Mouse (Mus musculus): ENCODE results near the gene Wscd2. TPM values are rescaled to one million over a fixed set of nuclear protein-coding genes. Genes with fewer than 3 reads are reported as not detected.

Wscd2 gene
- polyA plus RNA-seq, 1 experiment from 2014 or later: 5.7 TPM

DNA sequence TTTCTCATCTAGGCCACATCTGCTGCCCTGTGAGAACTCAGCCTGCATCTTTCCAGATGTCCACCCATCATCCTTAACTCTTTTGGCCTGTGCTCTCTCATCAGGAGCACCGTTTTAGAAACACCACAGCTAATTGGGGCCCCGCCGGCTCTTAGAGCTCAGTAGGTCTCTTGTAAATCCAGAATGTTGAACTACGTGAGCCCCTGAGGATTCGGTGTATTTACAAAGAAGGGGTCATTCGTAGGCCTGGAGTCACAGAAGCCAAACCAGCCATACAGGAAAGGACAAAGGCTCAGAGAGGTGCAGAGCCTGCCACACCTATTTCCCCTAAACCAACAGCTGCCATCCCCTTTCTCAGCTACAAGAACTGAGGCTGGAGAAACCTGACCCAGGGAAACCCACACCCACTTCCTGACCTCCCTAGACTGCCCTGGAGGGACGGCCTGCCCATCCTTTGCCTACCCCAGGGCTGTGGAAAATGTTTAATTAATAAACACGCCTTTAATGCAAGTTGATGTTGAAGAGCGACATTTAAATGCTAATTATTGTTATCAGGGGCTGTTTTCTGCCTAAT lies 106.7 kb downstream of the Wscd2 start:
- no peaks in the 10 kb centered on the region for H3K27me3 ChIP-seq (ENCODE audit: control insufficient read depth, insufficient read depth, low read length)
- no peak for ATAC-seq (ENCODE audit: low FRiP score, low TSS enrichment)
- TF ChIP-seq CTCF (IDR thresholded peaks at IDR 0.05; ENCODE audit: low read depth) (no peak), EP300 (optimal IDR thresholded peaks at IDR 0.05) (no peak)
- DNase-seq (ENCODE audit: low spot score): no peak
- H3K4me1 ChIP-seq (replicated peaks; ENCODE audit: control insufficient read depth, insufficient read depth): no peaks in the 10 kb centered on the region
- H3K9me3 ChIP-seq (ENCODE audit: control insufficient read depth, low read length): no peaks in the 10 kb centered on the region
- no peak overlapping the region for H3K27ac ChIP-seq (replicated peaks)
- H3K36me3 ChIP-seq (ENCODE audit: control insufficient read depth, insufficient read depth, low read length): no peaks in the 10 kb centered on the region
- no peak overlapping the region for H3K4me2 ChIP-seq (replicated peaks; ENCODE audit: low read depth)
- no peak overlapping the region for H3K4me3 ChIP-seq (ENCODE audit: low read depth, low read length)
- no peak overlapping the region for H3K9ac ChIP-seq (ENCODE audit: low read length)
- WGBS: 51% methylated on average over 9 of the region's 9 CpGs

GRCm38 (mm10) chr5:113600181-113600580 lies 110.0 kb downstream of the Wscd2 start:
- Histone ChIP-seq H3K27ac (replicated peaks) (no peak overlapping the region), H3K4me1 (replicated peaks; ENCODE audit: control insufficient read depth, insufficient read depth) (no peaks in the 10 kb centered on the region), H3K4me2 (replicated peaks; ENCODE audit: low read depth) (no peak overlapping the region), H3K27me3 (ENCODE audit: control insufficient read depth, insufficient read depth, low read length) (no peaks in the 10 kb centered on the region), H3K9me3 (ENCODE audit: control insufficient read depth, low read length) (no peaks in the 10 kb centered on the region), H3K36me3 (ENCODE audit: control insufficient read depth, insufficient read depth, low read length) (no peaks in the 10 kb centered on the region), H3K4me3 (ENCODE audit: low read depth, low read length) (no peak overlapping the region), H3K9ac (ENCODE audit: low read length) (no peak overlapping the region)
- TF ChIP-seq CTCF (IDR thresholded peaks at IDR 0.05; ENCODE audit: low read depth) (no peak), EP300 (optimal IDR thresholded peaks at IDR 0.05) (no peak)
- WGBS: 71% methylated on average over 3 of the region's 3 CpGs
- no peak for ATAC-seq (ENCODE audit: low FRiP score, low TSS enrichment)
- no peak for DNase-seq (ENCODE audit: low spot score)

GRCm38 (mm10) chr5:113600803-113601202 lies 110.7 kb downstream of the Wscd2 start:
- 84% methylated on average over 4 of the region's 4 CpGs for WGBS
- Histone ChIP-seq H3K9me3 (ENCODE audit: control insufficient read depth, low read length) (no peaks in the 10 kb centered on the region), H3K4me1 (replicated peaks; ENCODE audit: control insufficient read depth, insufficient read depth) (no peaks in the 10 kb centered on the region), H3K4me2 (replicated peaks; ENCODE audit: low read depth) (no peak overlapping the region), H3K27ac (replicated peaks) (no peak overlapping the region), H3K4me3 (ENCODE audit: low read depth, low read length) (no peak overlapping the region), H3K27me3 (ENCODE audit: control insufficient read depth, insufficient read depth, low read length) (no peaks in the 10 kb centered on the region), H3K36me3 (ENCODE audit: control insufficient read depth, insufficient read depth, low read length) (no peaks in the 10 kb centered on the region), H3K9ac (ENCODE audit: low read length) (no peak overlapping the region)
- ATAC-seq (ENCODE audit: low FRiP score, low TSS enrichment) (no peak), DNase-seq (ENCODE audit: low spot score) (no peak)
- TF ChIP-seq CTCF (IDR thresholded peaks at IDR 0.05; ENCODE audit: low read depth) (no peak), EP300 (optimal IDR thresholded peaks at IDR 0.05) (no peak)

DNA sequence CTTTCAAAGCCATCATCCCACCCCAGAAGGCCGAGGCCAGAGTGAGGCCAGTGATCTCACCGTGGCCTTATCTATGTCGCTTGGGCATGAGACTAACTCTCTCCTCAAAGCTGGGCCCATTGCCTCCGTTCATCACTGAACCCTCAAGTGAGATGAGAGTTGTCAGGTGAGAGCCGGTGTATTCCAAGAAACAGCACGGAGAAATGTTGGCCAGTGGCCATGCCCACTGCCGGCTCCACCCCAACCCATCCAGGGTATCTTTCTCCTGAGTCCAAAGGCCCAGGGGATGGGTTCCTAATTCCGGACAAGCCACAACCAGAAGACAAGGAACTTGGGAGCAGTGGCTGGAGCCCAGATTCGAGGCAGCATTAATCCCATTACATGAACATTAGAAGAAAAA lies 113.3 kb downstream of the Wscd2 start:
- H3K4me3 ChIP-seq (ENCODE audit: low read depth, low read length): no peak overlapping the region
- ATAC-seq (ENCODE audit: low FRiP score, low TSS enrichment) (no peak), DNase-seq (ENCODE audit: low spot score) (no peak)
- no peaks in the 10 kb centered on the region for H3K27me3 ChIP-seq (ENCODE audit: control insufficient read depth, insufficient read depth, low read length)
- H3K27ac ChIP-seq (replicated peaks): no peak overlapping the region
- H3K9me3 ChIP-seq (ENCODE audit: control insufficient read depth, low read length): no peaks in the 10 kb centered on the region
- TF ChIP-seq CTCF (IDR thresholded peaks at IDR 0.05; ENCODE audit: low read depth) (no peak), EP300 (optimal IDR thresholded peaks at IDR 0.05) (no peak)
- H3K9ac ChIP-seq (ENCODE audit: low read length): no peak overlapping the region
- H3K4me1 ChIP-seq (replicated peaks; ENCODE audit: control insufficient read depth, insufficient read depth): no peaks in the 10 kb centered on the region
- H3K36me3 ChIP-seq (ENCODE audit: control insufficient read depth, insufficient read depth, low read length): no peaks in the 10 kb centered on the region
- no peak overlapping the region for H3K4me2 ChIP-seq (replicated peaks; ENCODE audit: low read depth)
- 73% methylated on average over 9 of the region's 9 CpGs for WGBS

- Histone ChIP-seq H3K9ac (ENCODE audit: low read length) (no peak overlapping the region), H3K4me2 (replicated peaks; ENCODE audit: low read depth) (no peak overlapping the region), H3K4me3 (ENCODE audit: low read depth, low read length) (no peak overlapping the region), H3K27me3 (ENCODE audit: control insufficient read depth, insufficient read depth, low read length) (no peaks in the 10 kb centered on the region), H3K36me3 (ENCODE audit: control insufficient read depth, insufficient read depth, low read length) (no peaks in the 10 kb centered on the region), H3K9me3 (ENCODE audit: control insufficient read depth, low read length) (no peaks in the 10 kb centered on the region), H3K4me1 (replicated peaks; ENCODE audit: control insufficient read depth, insufficient read depth) (no peaks in the 10 kb centered on the region), H3K27ac (replicated peaks) (no peak overlapping the region)
- WGBS: 55% methylated on average over 4 of the region's 4 CpGs
- DNase-seq (ENCODE audit: low spot score) (no peak), ATAC-seq (ENCODE audit: low FRiP score, low TSS enrichment) (no peak)
- TF ChIP-seq EP300 (optimal IDR thresholded peaks at IDR 0.05) (no peak), CTCF (IDR thresholded peaks at IDR 0.05; ENCODE audit: low read depth) (no peak)
Measured at GRCm38 (mm10) chr5:113604758-113605157, 114.6 kb downstream of the Wscd2 start.

DNA sequence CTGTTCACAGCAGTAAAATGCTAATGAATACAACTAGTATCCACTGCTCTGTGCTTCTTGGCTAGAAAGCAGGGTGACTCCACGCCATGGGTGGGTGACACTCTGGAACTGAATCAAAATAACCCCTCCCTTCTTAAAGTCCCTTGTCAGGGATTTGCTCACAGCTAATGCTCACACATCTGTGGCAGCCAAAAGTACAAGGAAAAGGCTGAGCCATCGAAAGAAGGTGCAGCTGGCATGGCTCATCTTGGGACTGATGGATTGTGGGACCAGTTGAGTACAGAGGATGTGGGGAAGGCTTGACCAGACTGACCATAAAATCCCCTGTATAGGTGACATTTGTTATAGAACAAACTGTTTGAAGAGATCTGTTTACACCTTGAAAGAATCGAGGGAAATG lies 116.0 kb downstream of the Wscd2 start:
- Histone ChIP-seq H3K27ac (replicated peaks) (no peak overlapping the region), H3K27me3 (ENCODE audit: control insufficient read depth, insufficient read depth, low read length) (no peaks in the 10 kb centered on the region), H3K4me1 (replicated peaks; ENCODE audit: control insufficient read depth, insufficient read depth) (no peaks in the 10 kb centered on the region), H3K4me3 (ENCODE audit: low read depth, low read length) (no peak overlapping the region), H3K9me3 (ENCODE audit: control insufficient read depth, low read length) (no peaks in the 10 kb centered on the region), H3K4me2 (replicated peaks; ENCODE audit: low read depth) (no peak overlapping the region), H3K9ac (ENCODE audit: low read length) (no peak overlapping the region), H3K36me3 (ENCODE audit: control insufficient read depth, insufficient read depth, low read length) (no peaks in the 10 kb centered on the region)
- no peak for TF ChIP-seq CTCF (IDR thresholded peaks at IDR 0.05; ENCODE audit: low read depth)
- no peak for TF ChIP-seq EP300 (optimal IDR thresholded peaks at IDR 0.05)
- WGBS: 60% methylated on average over 3 of the region's 3 CpGs
- ATAC-seq (ENCODE audit: low FRiP score, low TSS enrichment) (no peak), DNase-seq (ENCODE audit: low spot score) (no peak)

All from stomach, postnatal 0 days (tissue).